Mouse (Mus musculus): ENCODE results near the gene Satb1. TPM values are rescaled to one million over a fixed set of nuclear protein-coding genes. Genes with fewer than 3 reads are reported as not detected.

The Satb1 gene
- polyA plus RNA-seq, 1 experiment from 2014 or later: 0.03 TPM

DNA sequence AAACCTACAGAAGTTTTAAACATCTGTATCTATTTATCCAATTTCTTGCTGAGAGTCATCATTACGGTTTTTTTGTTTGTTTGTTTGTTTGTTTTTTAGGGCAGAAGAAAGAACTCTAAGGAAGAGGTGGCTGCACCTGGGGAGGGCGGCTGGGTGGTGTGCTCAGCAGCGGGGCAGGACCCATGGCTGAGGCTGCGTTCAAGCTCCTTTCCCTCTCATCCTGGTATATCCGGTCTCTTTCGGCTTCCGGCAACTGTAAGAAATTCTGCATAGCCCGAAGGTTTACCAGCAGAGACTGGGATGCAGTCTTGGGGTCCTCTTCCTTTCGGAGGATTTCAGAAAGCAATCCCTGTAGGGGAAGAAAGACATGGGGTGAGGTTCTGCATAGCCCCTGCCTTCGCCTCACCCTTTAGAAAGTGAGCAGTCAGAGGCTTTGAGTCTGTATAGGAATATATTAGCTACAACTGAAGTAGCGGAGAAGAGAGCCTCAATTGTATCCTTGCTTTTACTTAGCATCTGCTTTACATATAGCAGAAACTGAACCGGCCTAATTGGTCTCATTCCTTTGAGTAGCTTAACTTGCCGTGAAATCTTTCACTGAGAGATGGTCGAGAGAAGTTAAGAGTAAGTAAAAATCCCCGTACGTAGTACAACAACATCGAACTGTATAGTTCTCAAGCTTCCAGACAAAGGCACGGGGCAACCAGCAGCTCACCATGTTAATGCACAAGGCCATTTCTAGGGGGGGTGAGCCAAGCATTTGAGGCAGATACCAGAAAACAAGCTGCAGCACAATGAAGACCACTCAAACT, 57.8 kb downstream of the Satb1 start:
- ATAC-seq (no peak), DNase-seq (ENCODE audit: low read depth, low spot score) (no peak)
- ChIA-PET POLR2A (interaction anchor here (0.5 kb wide), 1 partner anchor 8 kb away, joined by 3 read pairs; no protein-coding TSS in a partner anchor), CTCF (no interaction called here)
- TF ChIP-seq CTCF (IDR thresholded peaks at IDR 0.05): no peak
- in situ Hi-C loops (cut with MboI; ENCODE audit: low pct_unique_long_range_greater_than_20kb): loop anchor here (25.0 kb wide), 2 partner anchors 788 to 963 kb away; no protein-coding TSS in a partner anchor
- peaks cover 54% of the 10 kb centered on the region for H3K27me3 ChIP-seq

DNA sequence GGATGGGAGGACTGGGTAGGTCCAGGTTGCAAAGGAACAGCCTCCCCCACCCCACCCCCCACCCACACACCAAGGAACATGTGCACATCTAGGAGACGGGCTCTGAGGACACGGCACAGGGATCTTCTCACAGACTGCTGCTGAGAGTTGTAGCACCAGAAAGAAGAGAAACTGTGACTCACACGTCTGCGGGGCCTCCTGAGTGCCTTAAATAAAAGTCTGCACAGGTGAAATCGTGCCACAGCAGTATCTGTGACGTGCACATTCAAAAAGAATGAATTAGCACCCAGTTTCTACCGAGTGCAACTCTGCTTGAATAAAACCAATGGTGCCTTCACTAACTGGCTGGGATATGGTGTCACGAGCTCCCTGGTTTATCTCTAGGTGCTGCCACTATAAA, 69.5 kb downstream of the Satb1 start:
- in situ Hi-C loops (cut with MboI; ENCODE audit: low pct_unique_long_range_greater_than_20kb): no loop called here
- ATAC-seq: no peak
- TF ChIP-seq CTCF (IDR thresholded peaks at IDR 0.05): no peak
- peaks cover 27% of the 10 kb centered on the region for H3K27me3 ChIP-seq
- CTCF ChIA-PET: no interaction called here
- DNase-seq (ENCODE audit: low read depth, low spot score): no peak
- POLR2A ChIA-PET: no interaction called here

- ChIA-PET POLR2A (no interaction called here), CTCF (interaction anchor here (0.7 kb wide), 1 partner anchor 15 kb away, joined by 3 read pairs; no protein-coding TSS in a partner anchor)
- H3K27me3 ChIP-seq: peaks cover 19% of the 10 kb centered on the region
- TF ChIP-seq CTCF (IDR thresholded peaks at IDR 0.05): no peak
- ATAC-seq (no peak), DNase-seq (ENCODE audit: low read depth, low spot score) (no peak)
- in situ Hi-C loops (cut with MboI; ENCODE audit: low pct_unique_long_range_greater_than_20kb): no loop called here
Measured at GRCm38 (mm10) chr17:51762503-51762902, 70.6 kb downstream of the Satb1 start.

DNA sequence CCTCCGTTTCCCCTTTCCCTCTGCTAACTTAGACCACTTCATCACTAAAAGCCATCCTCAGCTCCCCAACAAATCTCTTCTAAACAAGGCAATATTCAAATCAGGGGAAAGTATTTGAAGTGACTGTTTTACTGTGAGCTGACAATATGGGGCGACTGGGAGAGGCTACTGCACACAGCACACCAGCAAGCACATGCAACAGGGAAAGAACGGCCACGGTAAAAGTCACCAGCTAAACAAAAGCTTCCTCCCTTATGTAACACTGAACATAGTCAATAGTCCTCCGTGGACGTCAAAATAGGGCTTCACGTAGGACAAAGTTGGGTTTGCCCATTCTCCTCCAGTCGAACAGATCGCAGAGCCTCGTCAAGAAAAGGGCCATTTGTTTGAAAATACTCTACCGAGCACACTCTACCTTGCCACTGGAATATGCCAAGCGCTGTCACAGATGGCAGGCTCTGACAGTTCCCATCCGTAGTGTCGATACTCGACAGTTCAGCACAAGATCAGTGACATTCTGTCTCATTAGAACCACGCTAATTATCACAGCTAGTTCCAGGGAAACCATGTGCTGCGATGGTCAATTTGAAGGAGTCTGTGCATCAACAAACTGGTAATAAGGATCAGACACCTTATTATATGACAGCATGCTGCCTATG, 72.0 kb downstream of the Satb1 start:
- no peak for ATAC-seq

DNA sequence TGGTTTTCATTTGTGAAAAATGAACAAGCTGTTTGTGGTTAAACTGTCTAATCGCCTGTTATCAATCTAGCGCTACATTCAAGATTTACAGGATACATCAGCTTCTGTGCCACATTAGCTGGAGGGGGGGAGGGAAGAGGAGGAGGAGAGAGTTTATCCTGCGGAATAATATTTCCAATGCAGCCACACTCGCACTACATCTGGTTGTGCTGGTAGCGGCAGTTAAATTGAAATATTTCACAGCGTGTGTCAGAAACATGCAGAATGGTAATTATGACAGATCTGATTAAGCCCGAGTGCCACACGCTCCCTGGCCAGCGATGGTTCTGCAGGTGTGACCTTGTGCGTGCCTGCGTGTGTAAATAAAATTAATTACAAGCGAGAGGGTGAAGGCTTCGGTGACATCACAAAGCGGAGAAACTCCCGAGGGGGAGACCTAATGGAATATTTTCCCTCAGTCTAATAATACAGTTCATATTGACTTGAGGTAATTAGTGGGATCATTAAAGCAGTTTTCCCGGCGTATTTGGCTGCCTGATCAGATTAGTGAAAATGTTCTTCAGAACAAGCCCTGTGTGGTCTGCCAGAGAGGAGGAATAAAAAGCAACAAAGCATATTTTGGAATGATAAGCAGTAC, 72.7 kb downstream of the Satb1 start:
- DNase-seq (ENCODE audit: low read depth, low spot score): no peak
- ChIA-PET CTCF (no interaction called here), POLR2A (no interaction called here)
- in situ Hi-C loops (cut with MboI; ENCODE audit: low pct_unique_long_range_greater_than_20kb): no loop called here
- no peak for ATAC-seq
- no peak for TF ChIP-seq CTCF (IDR thresholded peaks at IDR 0.05)
- peaks cover 13% of the 10 kb centered on the region for H3K27me3 ChIP-seq

More for the DNA sequence above, 72.0 kb downstream of the Satb1 start:
- CTCF ChIA-PET: no interaction called here
- POLR2A ChIA-PET: no interaction called here
- H3K27me3 ChIP-seq: peaks cover 13% of the 10 kb centered on the region
- no peak for DNase-seq (ENCODE audit: low read depth, low spot score)
- TF ChIP-seq CTCF (IDR thresholded peaks at IDR 0.05): no peak
- in situ Hi-C loops (cut with MboI; ENCODE audit: low pct_unique_long_range_greater_than_20kb): no loop called here

DNA sequence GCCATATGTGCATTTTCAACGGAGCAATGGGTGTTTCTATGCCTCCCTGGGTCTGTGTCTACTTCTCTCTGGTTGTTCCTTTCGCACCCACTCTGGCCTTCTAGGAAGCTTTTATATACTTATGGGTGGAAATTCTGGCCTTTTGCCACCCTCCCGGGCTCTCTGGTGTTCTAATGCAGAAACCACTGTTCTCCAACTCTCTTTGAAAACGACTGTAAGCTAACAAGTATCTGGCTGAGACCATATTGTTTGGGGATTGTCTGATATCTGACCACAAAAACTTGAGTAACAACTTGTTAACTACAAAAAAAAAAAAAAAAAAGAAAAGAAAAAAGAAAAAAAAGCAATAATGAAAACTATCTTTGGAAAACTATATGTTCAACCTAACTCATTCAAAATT, 73.6 kb downstream of the Satb1 start:
- POLR2A ChIA-PET: no interaction called here
- peaks cover 10% of the 10 kb centered on the region for H3K27me3 ChIP-seq
- in situ Hi-C loops (cut with MboI; ENCODE audit: low pct_unique_long_range_greater_than_20kb): no loop called here
- DNase-seq (ENCODE audit: low read depth, low spot score): no peak
- ATAC-seq: no peak
- TF ChIP-seq CTCF (IDR thresholded peaks at IDR 0.05): no peak
- CTCF ChIA-PET: no interaction called here

- ATAC-seq: no peak
- H3K27me3 ChIP-seq: peaks cover 19% of the 10 kb centered on the region
Measured at GRCm38 (mm10) chr17:51752142-51752541, 80.9 kb downstream of the Satb1 start.

DNA sequence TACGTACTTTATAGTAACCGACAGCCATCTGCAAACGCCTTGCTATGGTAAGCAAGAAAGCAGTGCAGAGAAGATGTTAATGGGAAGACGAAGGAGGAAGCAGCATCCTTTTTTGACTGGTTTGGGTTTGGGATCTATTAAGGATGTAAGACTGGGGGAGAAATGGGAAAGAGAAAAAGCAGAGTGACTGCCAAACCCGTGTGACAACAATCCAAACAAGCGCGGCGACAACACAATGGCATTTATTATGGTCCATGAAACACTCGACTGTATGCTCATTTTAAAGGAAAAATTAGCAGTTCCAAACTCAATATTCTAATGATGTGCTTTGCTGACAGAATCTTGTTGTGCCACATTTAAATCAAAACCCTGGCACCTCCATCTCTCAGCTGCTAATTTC, 85.9 kb downstream of the Satb1 start:
- no peak for TF ChIP-seq CTCF (IDR thresholded peaks at IDR 0.05)
- POLR2A ChIA-PET: no interaction called here
- H3K27me3 ChIP-seq: peaks cover 23% of the 10 kb centered on the region
- in situ Hi-C loops (cut with MboI; ENCODE audit: low pct_unique_long_range_greater_than_20kb): no loop called here
- CTCF ChIA-PET: no interaction called here
- no peak for DNase-seq (ENCODE audit: low read depth, low spot score)
- no peak for ATAC-seq

More at GRCm38 (mm10) chr17:51752142-51752541, 80.9 kb downstream of the Satb1 start:
- ChIA-PET POLR2A (no interaction called here), CTCF (no interaction called here)
- in situ Hi-C loops (cut with MboI; ENCODE audit: low pct_unique_long_range_greater_than_20kb): no loop called here
- DNase-seq (ENCODE audit: low read depth, low spot score): no peak
- no peak for TF ChIP-seq CTCF (IDR thresholded peaks at IDR 0.05)

DNA sequence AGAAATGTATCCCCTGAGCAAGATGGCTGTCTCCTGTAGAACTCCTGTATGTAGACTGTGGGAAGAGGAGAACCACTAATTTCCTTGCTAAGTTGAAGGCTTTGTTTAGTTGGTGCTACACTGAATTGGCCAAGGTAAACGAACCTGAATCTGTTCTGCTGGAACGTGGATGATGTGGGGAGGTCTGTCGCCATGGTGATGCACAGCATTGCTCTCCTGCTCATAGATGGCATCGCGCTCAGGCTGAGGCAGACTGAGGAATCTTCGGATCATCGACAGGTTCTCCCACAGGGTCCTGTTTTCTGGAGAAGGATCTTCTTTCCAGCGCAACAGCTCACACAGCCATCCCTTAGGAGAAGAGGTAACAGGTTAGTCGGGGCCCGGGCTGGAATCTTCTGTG, 90.6 kb downstream of the Satb1 start:
- DNase-seq (ENCODE audit: low read depth, low spot score): no peak
- POLR2A ChIA-PET: interaction anchor here (0.5 kb wide), 1 partner anchor 15 kb away, joined by 4 read pairs; no protein-coding TSS in a partner anchor
- CTCF ChIA-PET: no interaction called here
- peaks cover 29% of the 10 kb centered on the region for H3K27me3 ChIP-seq
- in situ Hi-C loops (cut with MboI; ENCODE audit: low pct_unique_long_range_greater_than_20kb): no loop called here
- no peak for ATAC-seq
- no peak for TF ChIP-seq CTCF (IDR thresholded peaks at IDR 0.05)

- ChIA-PET CTCF (no interaction called here), POLR2A (no interaction called here)
- no peak for TF ChIP-seq CTCF (IDR thresholded peaks at IDR 0.05)
- in situ Hi-C loops (cut with MboI; ENCODE audit: low pct_unique_long_range_greater_than_20kb): no loop called here
- peaks cover 27% of the 10 kb centered on the region for H3K27me3 ChIP-seq
- ATAC-seq (no peak), DNase-seq (ENCODE audit: low read depth, low spot score) (no peak)
Measured at GRCm38 (mm10) chr17:51741126-51741525, 92.0 kb downstream of the Satb1 start.

- ATAC-seq: no peak
- in situ Hi-C loops (cut with MboI; ENCODE audit: low pct_unique_long_range_greater_than_20kb): no loop called here
- TF ChIP-seq CTCF (IDR thresholded peaks at IDR 0.05): no peak
- DNase-seq (ENCODE audit: low read depth, low spot score): no peak
- H3K27me3 ChIP-seq: peaks cover 29% of the 10 kb centered on the region
- ChIA-PET CTCF (no interaction called here), POLR2A (no interaction called here)
Measured at GRCm38 (mm10) chr17:51740246-51740645, 92.8 kb downstream of the Satb1 start.

Measured in Patski (cell line).